Mouse (Mus musculus) duodenum, adult 2 months (tissue): ENCODE data around the gene Chka. TPM values are rescaled to one million over a fixed set of nuclear protein-coding genes. Genes with fewer than 3 reads are reported as not detected.

Experiments used
- polyA plus RNA-seq: library from polyadenylated mRNA; depleted of rRNA; stranded (reverse); fragments of >200 nt; gene quantifications from 2 replicates; pipeline ENCODE4 v1.2.3, GENCODE M21; 2012; ENCODE audit warnings: low replicate concordance; rRNA removed

Gene Chka
- 103 and 183 TPM in 2 replicates for polyA plus RNA-seq

GRCm38 (mm10) chr19:3851502-3851962 lies at the start of gene Chka:
TSS of gene Chka (plus strand) at chr19:3851773.

GRCm38 (mm10) chr19:3906795-3907786 lies 55.5 kb downstream of the Chka start, which contains the start of gene Tcirg1:
TSS of gene Tcirg1 (minus strand) at chr19:3907133.

GRCm38 (mm10) chr19:3912337-3913204 lies 61.0 kb downstream of the Chka start, which contains the start of gene Ndufs8:
TSS of gene Ndufs8 (minus strand) at chr19:3912774.

GRCm38 (mm10) chr19:3929211-3929941 lies 77.8 kb downstream of the Chka start, which contains the start of gene Aldh3b1:
TSS of gene Aldh3b1 (minus strand) at chr19:3929808.

GRCm38 (mm10) chr19:3935032-3935895 lies 83.7 kb downstream of the Chka start, which contains the start of gene Unc93b1:
TSS of gene Unc93b1 (plus strand) at chr19:3935186.

Other genes with a start within 250 kb of the Chka start
- gene Lrp5, start 165.2 kb upstream of the Chka start, polyA plus RNA-seq: 55.0 and 62.1 TPM in 2 replicates
- 133 and 205 TPM in 2 replicates for gene 1810055G02Rik, start 143.5 kb upstream of the Chka start, polyA plus RNA-seq
- gene Kmt5b, start 84.4 kb upstream of the Chka start, polyA plus RNA-seq: 5.0 and 7.4 TPM in 2 replicates
- gene Tcirg1, start 55.4 kb downstream of the Chka start, polyA plus RNA-seq: 151 and 158 TPM in 2 replicates
- 282 and 420 TPM in 2 replicates for gene Ndufs8, start 61.0 kb downstream of the Chka start, polyA plus RNA-seq
- 34.0 and 57.2 TPM in 2 replicates for gene Aldh3b1, start 78.0 kb downstream of the Chka start, polyA plus RNA-seq
- 99.1 and 127 TPM in 2 replicates for gene Unc93b1, start 83.4 kb downstream of the Chka start, polyA plus RNA-seq
- not detected in 2 replicates for gene Aldh3b3, start 106.9 kb downstream of the Chka start, polyA plus RNA-seq
- gene Aldh3b2, start 120.6 kb downstream of the Chka start, polyA plus RNA-seq: 0.58 and 1.3 TPM in 2 replicates
- 136 and 319 TPM in 2 replicates for gene Acy3, start 134.8 kb downstream of the Chka start, polyA plus RNA-seq
- 0.28 TPM in 1 of 2 replicates, not detected in the other for gene Tbx10, start 141.0 kb downstream of the Chka start, polyA plus RNA-seq
- gene Nudt8, start 148.8 kb downstream of the Chka start, polyA plus RNA-seq: 26.8 and 33.7 TPM in 2 replicates
- gene Gm49405, start 148.9 kb downstream of the Chka start, polyA plus RNA-seq: 0.97 and 1.6 TPM in 2 replicates
- gene Doc2g, start 151.5 kb downstream of the Chka start, polyA plus RNA-seq: 9.0 and 9.5 TPM in 2 replicates
- 160 and 198 TPM in 2 replicates for gene Ndufv1, start 161.0 kb downstream of the Chka start, polyA plus RNA-seq
- gene Gstp1, start 186.2 kb downstream of the Chka start, polyA plus RNA-seq: 2,340 and 2,743 TPM in 2 replicates
- gene Gstp2, start 194.2 kb downstream of the Chka start, polyA plus RNA-seq: 291 and 464 TPM in 2 replicates
- 13.8 and 20.0 TPM in 2 replicates for gene Gstp3, start 207.8 kb downstream of the Chka start, polyA plus RNA-seq
- gene Cabp2, start 229.8 kb downstream of the Chka start, polyA plus RNA-seq: 9.6 TPM in 1 of 2 replicates, not detected in the other
- 348 and 507 TPM in 2 replicates for gene Cdk2ap2, start 245.4 kb downstream of the Chka start, polyA plus RNA-seq
- gene Pitpnm1, start 248.2 kb downstream of the Chka start, polyA plus RNA-seq: 152 and 179 TPM in 2 replicates